Mouse (Mus musculus): ENCODE results near the gene Cd59b.

- no peak for TF ChIP-seq CTCF (IDR thresholded peaks at IDR 0.05; ENCODE audit: extremely low read depth, insufficient read depth, insufficient read length, insufficient replicate concordance)
- TF ChIP-seq POLR2A (IDR thresholded peaks at IDR 0.05; ENCODE audit: low read depth, low read length): no peak
Observed at GRCm38 (mm10) chr2:104028139-104028723, 41.4 kb upstream of the Cd59b start, which contains the start of gene 4931422A03Rik.

Measured in spleen, adult 2 months (tissue).